Mouse (Mus musculus) midbrain, postnatal 0 days (tissue): ENCODE data around the gene Sparc. TPM values are rescaled to one million over a fixed set of nuclear protein-coding genes. Genes with fewer than 3 reads are reported as not detected.
A peak's percentile ranks its signal among the peaks of the same experiment; 100 is the strongest.

Experiments used
- ATAC-seq: fragments of 200-750 bp; cut with Nextera tagmentation; 2 replicates; pipeline ENCODE4 v1.8.0; 2017; ENCODE audit warnings: moderate number of reproducible peaks, mild to moderate bottlenecking, moderate TSS enrichment, moderate library complexity; ENCODE audit not compliant: low FRiP score
- DNase-seq: peaks from one replicate; pipeline ENCODE4 v3.0.0-alpha.2; 2015; ENCODE audit warnings: low spot score
- H3K27ac ChIP-seq: fragments of 300-500 bp; sonication (generic); 2 replicates; pipeline ENCODE4 v1.5.1; 2014; ENCODE audit warnings: low read depth, mild to moderate bottlenecking, low read length, mixed read lengths
- H3K27me3 ChIP-seq: fragments of 300-500 bp; sonication (generic); 2 replicates; pipeline ENCODE4 v1.6.1; 2014; ENCODE audit warnings: low read length, control low read depth, mixed read lengths; ENCODE audit not compliant: insufficient read depth
- H3K36me3 ChIP-seq: fragments of 300-500 bp; sonication (generic); 2 replicates; pipeline ENCODE4 v1.6.1; 2014; ENCODE audit warnings: low read length, control low read depth, mixed read lengths; ENCODE audit not compliant: insufficient read depth
- H3K4me1 ChIP-seq: fragments of 300-500 bp; sonication (generic); 2 replicates; pipeline ENCODE4 v1.6.1; 2014; ENCODE audit warnings: mild to moderate bottlenecking, control low read depth, antibody characterized with exemption, low read length, mixed read lengths; ENCODE audit not compliant: insufficient read depth
- H3K4me2 ChIP-seq: fragments of 300-500 bp; sonication (generic); 2 replicates; pipeline ENCODE4 v1.6.1; 2014; ENCODE audit warnings: low read depth, mild to moderate bottlenecking, low read length, mixed read lengths; ENCODE audit not compliant: poor library complexity, severe bottlenecking
- H3K4me3 ChIP-seq: fragments of 300-500 bp; sonication (generic); 2 replicates; pipeline ENCODE4 v1.5.1; 2014; ENCODE audit warnings: low read depth, mild to moderate bottlenecking, low read length, moderate library complexity
- H3K9ac ChIP-seq: fragments of 300-500 bp; sonication (generic); replicated peaks from 2 replicates; pipeline ENCODE4 v1.6.1; 2014; ENCODE audit warnings: mild to moderate bottlenecking, low read length, moderate library complexity, mixed read lengths; ENCODE audit not compliant: poor library complexity, severe bottlenecking
- H3K9me3 ChIP-seq: fragments of 300-500 bp; sonication (generic); 2 replicates; pipeline ENCODE4 v1.6.1; 2016; ENCODE audit warnings: low read length, control low read depth
- CTCF ChIP-seq: IDR thresholded peaks from 2 replicates; pipeline ENCODE4 v1.5.1; 2016; ENCODE audit warnings: antibody characterized with exemption, mild to moderate bottlenecking
- WGBS: fragments of 180-500 bp; shearing (Covaris S2); extraction: QIAGEN DNeasy Blood & Tissue Kit; methylation state at CpG from one replicate; pipeline ENCODE4 v1.1.7; 2014; 5-methylcytosine and 5-hydroxymethylcytosine counted together
- polyA plus RNA-seq: library from polyadenylated mRNA; unstranded; fragments of >200 nt; fragmentation: Nextera tagmentation; extraction: Ambion mirVana; gene quantifications from 2 replicates; pipeline ENCODE4 v1.2.1, GENCODE M21; 2015
- total RNA-seq: library from RNA; depleted of rRNA; stranded (reverse); fragments of >200 nt; gene quantifications from 2 replicates; pipeline ENCODE4 v1.2.3, GENCODE M21; 2014

The Sparc gene
- total and polyA plus RNA-seq, 2 experiments from 2014 or later, result 313 to 570 TPM

DNA sequence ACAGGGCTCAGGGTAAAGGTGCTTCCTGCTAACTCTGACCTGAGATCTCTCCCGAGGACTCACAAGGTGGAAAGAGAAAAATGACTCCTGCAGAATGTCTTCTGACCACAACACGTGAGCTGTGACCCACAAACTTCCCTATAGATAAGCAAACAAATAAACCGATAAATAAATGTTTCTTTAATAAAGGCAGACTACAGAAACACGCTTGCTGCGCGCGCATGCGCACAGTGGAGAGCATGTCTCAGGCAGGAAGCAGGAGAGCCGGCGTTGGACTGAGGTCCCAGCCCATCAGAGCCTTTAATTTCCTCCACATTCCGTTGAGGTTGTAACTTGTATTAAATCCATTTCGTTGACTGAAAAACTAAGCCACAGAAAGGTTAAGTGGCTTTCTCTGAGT is 49.6 kb downstream of the Sparc start:
- no peaks in the 10 kb centered on the region for H3K27me3 ChIP-seq
- no peak overlapping the region for H3K4me3 ChIP-seq
- WGBS, result 89% methylated on average over 12 of the region's 12 CpGs
- no peak for ATAC-seq
- no peak for TF ChIP-seq CTCF
- no peak overlapping the region for H3K9ac ChIP-seq
- no peaks in the 10 kb centered on the region; the same call in 1 of the 2 replicates for H3K4me1 ChIP-seq
- no peaks in the 10 kb centered on the region for H3K36me3 ChIP-seq
- H3K4me2 ChIP-seq, result no peak overlapping the region
- H3K9me3 ChIP-seq, result no peaks in the 10 kb centered on the region
- no peak for DNase-seq
- no peak overlapping the region for H3K27ac ChIP-seq

DNA sequence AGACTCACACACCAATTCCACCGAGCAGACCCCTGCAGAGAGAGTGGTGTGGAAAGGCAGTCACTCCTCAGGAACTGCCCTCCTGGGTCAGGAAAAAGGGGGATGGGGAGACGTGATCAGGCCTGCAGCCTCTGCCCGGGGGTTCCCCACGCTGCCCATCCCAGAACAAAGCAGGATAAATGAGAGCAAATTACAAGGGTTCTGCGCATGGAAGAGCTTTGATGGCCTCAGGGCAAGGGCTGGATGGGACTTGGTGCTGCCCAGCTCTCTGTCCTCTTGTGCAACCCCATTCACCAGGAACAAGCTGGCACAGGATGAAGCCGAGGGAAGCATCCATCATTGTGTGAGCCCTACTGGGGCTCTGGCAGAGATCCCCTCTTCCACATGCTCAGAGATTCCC is 51.0 kb downstream of the Sparc start:
- no peaks in the 10 kb centered on the region for H3K27me3 ChIP-seq
- ATAC-seq (no peak), DNase-seq (peak; percentile 32)

GRCm38 (mm10) chr11:55369093-55369471 is 53.9 kb downstream of the Sparc start:
- Histone ChIP-seq H3K4me1 (no peaks in the 10 kb centered on the region; the same call in 1 of the 2 replicates), H3K27ac (no peak overlapping the region), H3K36me3 (no peaks in the 10 kb centered on the region), H3K27me3 (no peaks in the 10 kb centered on the region), H3K4me2 (no peak overlapping the region), H3K4me3 (no peak overlapping the region), H3K9me3 (no peaks in the 10 kb centered on the region), H3K9ac (no peak overlapping the region)
- no peak for ATAC-seq
- 67% methylated on average over 6 of the region's 6 CpGs for WGBS
- DNase-seq, result no peak
- TF ChIP-seq CTCF, result no peak

More for the DNA sequence above, 51.0 kb downstream of the Sparc start:
- Histone ChIP-seq H3K9ac (no peak overlapping the region), H3K4me2 (no peak overlapping the region), H3K36me3 (no peaks in the 10 kb centered on the region), H3K4me3 (no peak overlapping the region), H3K27ac (no peak overlapping the region), H3K9me3 (no peaks in the 10 kb centered on the region), H3K4me1 (no peaks in the 10 kb centered on the region; the same call in 1 of the 2 replicates)
- 47% methylated on average over 6 of the region's 6 CpGs for WGBS
- TF ChIP-seq CTCF, result no peak

- H3K36me3 ChIP-seq, result no peaks in the 10 kb centered on the region
- WGBS, result 60% methylated on average over 4 of the region's 4 CpGs
- no peak overlapping the region for H3K4me3 ChIP-seq
- TF ChIP-seq CTCF, result no peak
- no peaks in the 10 kb centered on the region; the same call in 1 of the 2 replicates for H3K4me1 ChIP-seq
- H3K4me2 ChIP-seq, result no peak overlapping the region
- H3K27ac ChIP-seq, result no peak overlapping the region
- no peaks in the 10 kb centered on the region for H3K9me3 ChIP-seq
- no peaks in the 10 kb centered on the region for H3K27me3 ChIP-seq
- ATAC-seq, result no peak
- DNase-seq, result no peak
- H3K9ac ChIP-seq, result no peak overlapping the region
Observed at GRCm38 (mm10) chr11:55368388-55369092, 54.4 kb downstream of the Sparc start.

DNA sequence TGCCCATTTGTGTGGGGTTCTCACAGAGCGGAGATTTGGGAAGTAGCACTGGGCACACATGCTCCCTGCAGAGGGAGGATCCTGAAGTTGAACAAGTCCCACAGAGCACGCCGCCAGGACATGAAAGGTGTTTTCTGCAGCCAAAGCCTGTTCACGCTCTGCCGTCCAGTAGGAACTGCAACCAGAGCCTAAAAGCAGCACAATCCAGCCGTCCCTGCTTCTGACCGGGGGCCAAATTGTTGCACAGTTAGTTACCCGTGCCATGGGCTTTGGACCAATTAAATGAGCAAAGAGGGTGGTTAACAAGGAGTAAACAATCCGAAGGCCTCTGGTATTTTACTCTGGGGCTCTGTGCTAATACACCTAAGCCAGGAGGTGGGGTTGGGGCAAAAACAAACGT is 55.2 kb downstream of the Sparc start:
- Histone ChIP-seq H3K4me1 (no peaks in the 10 kb centered on the region; the same call in 1 of the 2 replicates), H3K9ac (no peak overlapping the region), H3K36me3 (no peaks in the 10 kb centered on the region), H3K27ac (no peak overlapping the region), H3K9me3 (no peaks in the 10 kb centered on the region), H3K27me3 (no peaks in the 10 kb centered on the region), H3K4me2 (no peak overlapping the region), H3K4me3 (no peak overlapping the region)
- WGBS, result 75% methylated on average over 10 of the region's 10 CpGs
- TF ChIP-seq CTCF, result no peak
- DNase-seq (no peak), ATAC-seq (no peak)

GRCm38 (mm10) chr11:55365840-55366239 is 57.1 kb downstream of the Sparc start:
- DNase-seq, result no peak
- Histone ChIP-seq H3K27me3 (no peaks in the 10 kb centered on the region), H3K4me1 (no peaks in the 10 kb centered on the region), H3K4me2 (no peak overlapping the region), H3K27ac (no peak overlapping the region), H3K9ac (no peak overlapping the region), H3K36me3 (no peaks in the 10 kb centered on the region), H3K4me3 (no peak overlapping the region), H3K9me3 (no peaks in the 10 kb centered on the region)
- no peak for TF ChIP-seq CTCF
- WGBS, result 81% methylated on average over 5 of the region's 5 CpGs
- ATAC-seq, result no peak
